Mouse (Mus musculus): ENCODE measurements around the gene 1700029I15Rik. TPM values are rescaled to one million over a fixed set of nuclear protein-coding genes. Genes with fewer than 3 reads are reported as not detected.

1700029I15Rik gene
- polyA plus RNA-seq (2012; rRNA removed): 3.8 and 4.2 TPM in 2 replicates

GRCm38 (mm10) chr2:92381901-92382588 lies at the start of gene 1700029I15Rik:
1700029I15Rik (plus strand) TSS chr2:92382538.

GRCm38 (mm10) chr2:92374514-92374913 lies 7.8 kb upstream of the 1700029I15Rik start, which contains the start of the genes Pex16 and Large2:
Pex16 (plus strand) TSS chr2:92374676.
Large2 (minus strand) TSS chr2:92374869.

GRCm38 (mm10) chr2:92401091-92401561 lies 18.8 kb downstream of the 1700029I15Rik start, which contains the start of gene Mapk8ip1:
Mapk8ip1 (minus strand) TSS chr2:92401263.

GRCm38 (mm10) chr2:92433578-92434374 lies 51.4 kb downstream of the 1700029I15Rik start, which contains the start of gene Cry2:
Cry2 (minus strand) TSS chr2:92434043.

Other genes starting within 250 kb of the 1700029I15Rik start
- 86.2 and 90.2 TPM in 2 replicates for gene Pex16, start 7.9 kb upstream of the 1700029I15Rik start, polyA plus RNA-seq (2012; rRNA removed)
- gene Large2, start 7.7 kb upstream of the 1700029I15Rik start, polyA plus RNA-seq (2012; rRNA removed): 78.5 and 128 TPM in 2 replicates
- 52.4 and 56.7 TPM in 2 replicates for gene Mapk8ip1, start 18.7 kb downstream of the 1700029I15Rik start, polyA plus RNA-seq (2012; rRNA removed)
- gene Cry2, start 51.5 kb downstream of the 1700029I15Rik start, polyA plus RNA-seq (2012; rRNA removed): 41.4 and 56.0 TPM in 2 replicates
- 58.6 and 73.0 TPM in 2 replicates for gene Slc35c1, start 78.0 kb downstream of the 1700029I15Rik start, polyA plus RNA-seq (2012; rRNA removed)
- gene Chst1, start 217.2 kb downstream of the 1700029I15Rik start, polyA plus RNA-seq (2012; rRNA removed): 25.2 and 31.6 TPM in 2 replicates

Measured in ovary, adult 2 months (tissue).